Mouse (Mus musculus) liver, adult 2 months (tissue): Measurements from ENCODE around the gene Kcnt2.

Experiments used
- CTCF ChIP-seq: fragments of 200-500 bp; IDR thresholded peaks from 2 replicates; pipeline ENCODE4 v1.5.1; 2011; ENCODE audit warnings: low read depth, low read length, control low read depth
- POLR2A ChIP-seq: fragments of 200-500 bp; IDR thresholded peaks from 2 replicates; pipeline ENCODE4 v1.6.1; 2011; ENCODE audit warnings: low read length, control low read depth; ENCODE audit not compliant: insufficient read depth; ENCODE audit errors: extremely low read depth

DNA sequence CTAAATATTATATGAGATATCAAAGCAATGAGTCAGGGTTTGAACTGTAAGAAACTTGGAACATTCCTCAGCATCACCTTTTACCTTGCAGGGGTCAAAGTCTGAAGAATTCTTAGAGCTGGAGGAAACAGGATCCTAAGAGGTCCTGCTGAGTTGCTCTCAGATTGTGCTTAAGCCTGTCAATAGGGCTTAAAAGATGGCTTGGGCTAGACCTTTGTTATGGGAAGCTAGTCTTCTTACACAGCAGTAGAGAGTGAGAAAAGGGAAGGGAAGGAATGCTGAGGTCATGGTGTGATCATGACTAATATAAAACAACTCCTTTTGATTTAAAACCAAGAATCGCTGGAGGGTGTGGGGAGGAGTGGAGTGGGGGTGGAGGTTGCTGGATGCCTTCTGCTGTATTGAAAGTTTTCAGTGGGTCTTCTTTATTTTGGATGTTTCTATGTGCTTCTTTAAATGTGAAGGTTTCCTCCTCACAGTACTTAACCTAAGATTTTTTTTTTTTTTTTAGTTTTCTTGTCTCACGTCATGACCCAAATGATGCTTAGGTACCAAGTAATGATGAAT, 183.4 kb downstream of the Kcnt2 start:
- TF ChIP-seq CTCF (no peak), POLR2A (no peak)
